Mouse (Mus musculus): ENCODE measurements at regions not wholly inside any gene's neighbourhood (a gene's known extent, or its start where the extent isn't known, plus 50 kb on each side); places are given as distances from the start of the nearest gene placed in this dataset.

DNA sequence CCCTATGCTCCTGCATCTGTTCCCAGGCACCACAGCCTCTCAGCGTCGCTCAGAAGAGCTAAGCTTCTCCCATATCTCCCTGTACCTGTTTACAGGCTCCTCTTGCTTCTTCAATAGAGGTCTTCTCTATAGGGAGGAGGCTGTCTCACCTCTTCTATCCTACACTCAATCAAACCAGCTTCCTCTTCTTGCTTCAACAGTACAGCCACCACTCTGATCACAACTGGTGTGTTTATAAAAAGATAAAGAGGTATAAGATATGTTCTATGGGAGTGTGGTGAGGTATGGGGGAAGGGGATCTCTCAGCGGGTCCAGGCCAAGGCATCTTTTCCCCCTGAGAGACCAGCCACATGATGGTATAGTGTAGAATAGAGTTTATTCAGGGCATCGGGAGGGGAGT, 81.1 kb upstream of the Zcchc2 start:
- TF ChIP-seq CTCF (IDR thresholded peaks at IDR 0.05; ENCODE audit: extremely low read depth, insufficient read length, insufficient replicate concordance, low read depth, low read length) (no peak), POLR2A (IDR thresholded peaks at IDR 0.05; ENCODE audit: low read depth, low read length) (no peak)

Data from small intestine, adult 2 months (tissue).